Mouse (Mus musculus): ENCODE measurements around the gene Cd300ld3.

The Cd300ld3 gene

GRCm38 (mm10) chr11:115048259-115048658 is at the start of gene Cd300ld3:
Gene Cd300ld3, minus strand, starts transcription at chr11:115048409.
- in situ Hi-C loops (cut with MboI; ENCODE audit: low pct_unique_long_range_greater_than_20kb in 1 of 2, low sequenced_read_pairs in 2 of 2, unreplicated experiment in 1 of 2): no loop called here

DNA sequence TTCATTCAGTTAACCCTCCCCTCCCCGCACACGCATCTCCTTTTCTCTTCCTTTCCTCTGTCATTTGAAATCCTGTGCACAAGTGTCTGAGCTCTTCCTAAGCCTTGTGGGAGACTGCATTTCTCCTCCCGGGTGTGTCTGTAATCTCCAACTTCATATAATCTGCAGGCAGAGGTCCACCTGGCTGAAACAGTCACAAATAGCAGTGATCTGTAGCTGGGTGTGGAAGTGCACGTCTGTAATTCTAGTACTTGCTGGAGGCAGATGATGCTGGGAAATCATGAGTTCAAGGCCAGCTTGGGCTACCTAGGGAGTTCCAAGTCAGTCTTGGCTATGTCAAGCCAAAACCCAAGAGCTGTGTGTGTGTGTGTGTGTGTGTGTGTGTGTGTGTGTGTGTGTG is 43.9 kb upstream of the Cd300ld3 start:
- in situ Hi-C loops (cut with MboI; ENCODE audit: low pct_unique_long_range_greater_than_20kb in 1 of 2, low sequenced_read_pairs in 2 of 2, unreplicated experiment in 1 of 2): loop anchor here (5.0 to 10.0 kb wide), 3 partner anchors 63 to 183 kb away; partner anchors contain the start of gene Fdxr (in 1 of the 2)

DNA sequence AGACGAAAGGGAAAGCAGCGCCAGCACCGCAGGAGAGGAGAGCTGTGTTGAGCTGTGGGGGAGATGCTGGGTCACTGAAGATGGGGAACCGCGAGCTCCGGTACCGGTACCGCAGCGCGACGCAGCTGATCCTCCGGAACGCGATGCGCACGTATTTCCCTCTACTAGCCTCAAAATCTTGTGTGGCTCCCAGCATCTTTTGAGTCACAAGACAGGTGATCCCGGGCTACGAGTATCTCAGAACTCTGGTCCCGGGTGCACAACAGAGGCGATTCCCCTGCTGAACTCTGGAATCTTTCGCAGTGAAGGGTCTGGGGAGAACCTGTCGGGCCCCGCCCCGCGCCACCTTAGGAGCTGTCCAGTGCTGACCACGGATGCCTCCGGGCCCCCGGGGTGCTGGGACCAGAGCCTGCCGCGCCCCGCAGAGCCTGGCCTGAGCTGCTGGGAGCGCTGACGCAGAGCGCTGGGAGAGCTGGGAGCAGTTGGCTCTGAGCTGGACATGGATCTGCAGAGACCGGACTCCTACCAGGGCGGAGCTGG is 43.2 kb upstream of the Cd300ld3 start, which contains the start of gene Rab37:
TSS of gene Rab37 (plus strand) at position 70 of the 540 bp plus-strand sequence.
- in situ Hi-C loops (cut with MboI; ENCODE audit: low pct_unique_long_range_greater_than_20kb in 1 of 2, low sequenced_read_pairs in 2 of 2, unreplicated experiment in 1 of 2): loop anchor here (5.0 to 10.0 kb wide), 3 partner anchors 63 to 183 kb away; partner anchors contain the start of gene Fdxr (in 1 of the 2)

GRCm38 (mm10) chr11:115089853-115090252 is 41.6 kb upstream of the Cd300ld3 start:
- in situ Hi-C loops (cut with MboI; ENCODE audit: low pct_unique_long_range_greater_than_20kb in 1 of 2, low sequenced_read_pairs in 2 of 2, unreplicated experiment in 1 of 2): loop anchor here (5.0 to 10.0 kb wide), 3 partner anchors 65 to 185 kb away; partner anchors contain the start of gene Fdxr (in 1 of the 2)

- in situ Hi-C loops (cut with MboI; ENCODE audit: low pct_unique_long_range_greater_than_20kb in 1 of 2, low sequenced_read_pairs in 2 of 2, unreplicated experiment in 1 of 2): no loop called here
These were observed 38.0 kb upstream of the Cd300ld3 start for GRCm38 (mm10) chr11:115086213-115086612.

GRCm38 (mm10) chr11:115085064-115085463 is 36.9 kb upstream of the Cd300ld3 start:
- in situ Hi-C loops (cut with MboI; ENCODE audit: low pct_unique_long_range_greater_than_20kb in 1 of 2, low sequenced_read_pairs in 2 of 2, unreplicated experiment in 1 of 2): no loop called here

DNA sequence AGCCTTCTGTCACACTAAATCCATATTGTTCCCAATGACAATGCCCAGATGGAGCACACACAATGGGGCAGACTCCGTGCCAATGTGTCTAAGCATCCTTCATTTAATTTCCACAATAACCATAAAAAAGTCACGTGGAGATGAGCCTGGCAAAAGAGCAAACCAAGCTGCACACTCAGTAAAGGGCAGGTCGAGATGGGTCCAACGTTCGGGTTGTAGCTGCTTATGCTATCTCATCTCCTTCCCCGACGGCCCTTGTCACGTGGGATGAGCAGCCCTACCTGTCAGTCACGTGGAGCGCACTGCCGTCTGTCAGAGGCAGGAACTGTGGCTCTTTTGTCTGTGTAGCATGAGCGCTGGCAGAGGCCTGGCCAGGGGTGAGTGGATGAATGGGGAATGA is 36.4 kb upstream of the Cd300ld3 start:
- in situ Hi-C loops (cut with MboI; ENCODE audit: low pct_unique_long_range_greater_than_20kb in 1 of 2, low sequenced_read_pairs in 2 of 2, unreplicated experiment in 1 of 2): no loop called here

DNA sequence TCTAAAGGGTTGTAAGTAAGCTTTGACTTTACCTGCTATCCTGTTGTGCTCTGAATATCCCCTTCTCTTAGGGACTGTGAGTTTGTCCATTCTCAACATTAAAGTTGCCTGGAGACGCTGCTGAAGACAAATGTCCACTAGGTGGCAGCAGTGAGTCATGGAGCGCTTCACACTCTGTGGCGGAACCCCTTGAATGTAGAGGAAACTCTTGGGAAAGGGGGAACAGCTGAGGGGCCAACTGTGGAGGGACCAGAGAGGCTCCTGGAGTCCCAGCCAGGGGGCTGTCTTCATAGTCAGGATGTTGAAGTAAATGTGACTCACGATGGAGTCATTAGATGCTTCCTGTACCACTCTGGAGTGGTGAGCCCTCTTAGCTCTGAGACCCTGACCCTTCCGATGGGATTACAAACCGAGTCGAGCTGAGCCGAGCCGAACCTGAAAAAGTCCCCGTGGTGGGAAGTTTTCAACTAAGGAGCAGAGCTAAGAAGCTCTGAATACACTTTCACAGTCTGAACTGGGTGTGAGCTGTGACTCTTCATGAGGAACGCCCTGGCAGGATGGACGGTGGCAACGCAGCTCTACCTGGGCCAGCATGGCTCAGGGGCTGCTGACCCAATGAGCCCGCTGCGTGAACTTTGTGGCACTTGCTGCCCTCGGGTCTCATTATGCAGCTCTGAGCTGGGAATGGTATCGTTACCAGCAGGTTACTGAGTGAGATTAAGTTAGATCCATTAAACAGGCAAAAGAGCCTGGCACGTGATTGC is 35.3 kb upstream of the Cd300ld3 start:
- in situ Hi-C loops (cut with MboI; ENCODE audit: low pct_unique_long_range_greater_than_20kb in 1 of 2, low sequenced_read_pairs in 2 of 2, unreplicated experiment in 1 of 2): no loop called here

DNA sequence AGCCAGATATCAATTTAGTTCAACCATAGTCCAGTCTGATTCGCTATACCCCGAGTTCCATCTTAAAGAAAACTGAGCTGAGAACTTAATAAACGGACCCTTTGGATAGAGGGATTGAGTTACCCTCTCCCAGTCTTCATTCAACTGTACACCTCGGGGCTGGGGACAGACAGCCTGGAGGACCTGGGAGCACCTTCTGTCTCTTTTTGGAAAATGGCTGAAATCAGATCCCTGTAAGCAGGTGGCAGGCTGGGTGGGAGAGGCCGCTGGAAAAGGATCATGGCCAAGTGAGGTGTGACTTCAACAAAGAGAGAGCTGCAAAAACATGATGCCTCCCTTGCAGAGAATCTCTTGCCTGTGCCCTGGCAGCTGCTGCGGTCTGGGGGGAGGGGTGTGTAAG is 34.0 kb upstream of the Cd300ld3 start:
- in situ Hi-C loops (cut with MboI; ENCODE audit: low pct_unique_long_range_greater_than_20kb in 1 of 2, low sequenced_read_pairs in 2 of 2, unreplicated experiment in 1 of 2): no loop called here

DNA sequence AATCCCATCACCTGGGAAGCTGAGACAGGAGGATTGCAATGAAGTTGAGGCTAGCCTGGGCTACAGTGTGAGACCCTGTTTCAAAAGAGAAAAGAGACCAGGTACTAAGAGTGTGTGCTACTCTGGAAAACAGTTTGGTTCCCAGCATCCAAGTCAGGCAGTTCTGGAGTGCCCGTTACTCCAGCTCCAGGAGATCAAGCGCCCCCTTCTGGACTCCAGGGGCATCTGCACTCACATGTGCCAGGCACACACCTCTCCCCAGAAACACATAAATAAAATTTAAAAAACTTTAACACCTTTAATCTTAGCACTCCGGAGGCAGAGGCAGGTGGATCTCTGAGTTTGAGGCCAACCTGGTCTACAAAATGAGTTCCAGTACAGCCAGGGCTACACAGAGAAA is 33.2 kb upstream of the Cd300ld3 start:
- in situ Hi-C loops (cut with MboI; ENCODE audit: low pct_unique_long_range_greater_than_20kb in 1 of 2, low sequenced_read_pairs in 2 of 2, unreplicated experiment in 1 of 2): no loop called here

DNA sequence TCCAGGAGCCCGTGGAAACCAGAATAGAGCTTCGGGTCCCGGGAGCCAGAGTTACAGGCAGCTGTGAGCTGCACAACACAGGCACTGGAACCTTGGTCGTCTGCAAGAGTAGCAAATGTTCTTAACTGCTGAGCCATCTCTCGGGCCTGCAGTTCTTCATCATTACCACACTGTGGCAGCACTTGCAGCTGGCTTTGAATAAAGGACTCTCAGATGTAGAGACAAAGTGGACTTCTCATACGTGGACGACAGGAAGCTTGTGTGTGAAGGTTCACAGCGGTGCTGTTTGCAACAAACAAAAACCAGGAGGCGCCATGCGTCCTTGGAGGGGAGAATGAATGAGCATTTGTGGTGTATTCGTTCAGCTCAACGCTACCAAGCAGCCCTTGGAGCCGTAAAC is 32.7 kb upstream of the Cd300ld3 start:
- in situ Hi-C loops (cut with MboI; ENCODE audit: low pct_unique_long_range_greater_than_20kb in 1 of 2, low sequenced_read_pairs in 2 of 2, unreplicated experiment in 1 of 2): no loop called here

DNA sequence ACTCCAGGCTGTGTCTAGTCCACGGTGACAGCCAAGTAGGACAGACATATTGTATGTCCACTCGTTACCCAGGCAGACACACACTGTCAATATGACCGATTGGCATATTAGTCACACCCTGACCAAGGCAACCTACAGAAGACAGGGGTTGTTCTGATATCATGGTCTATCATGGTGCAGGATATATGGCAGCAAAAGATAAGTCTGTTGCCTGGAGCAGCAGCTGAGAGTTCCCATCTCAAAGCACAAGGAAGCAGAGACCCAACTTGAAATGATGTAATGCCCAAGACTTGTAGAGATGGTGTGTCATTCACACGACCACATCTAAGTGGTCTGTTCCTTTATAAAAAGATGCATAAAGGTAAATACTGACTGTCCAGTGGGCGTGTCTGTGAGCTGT is 30.5 kb upstream of the Cd300ld3 start:
- in situ Hi-C loops (cut with MboI; ENCODE audit: low pct_unique_long_range_greater_than_20kb in 1 of 2, low sequenced_read_pairs in 2 of 2, unreplicated experiment in 1 of 2): no loop called here

DNA sequence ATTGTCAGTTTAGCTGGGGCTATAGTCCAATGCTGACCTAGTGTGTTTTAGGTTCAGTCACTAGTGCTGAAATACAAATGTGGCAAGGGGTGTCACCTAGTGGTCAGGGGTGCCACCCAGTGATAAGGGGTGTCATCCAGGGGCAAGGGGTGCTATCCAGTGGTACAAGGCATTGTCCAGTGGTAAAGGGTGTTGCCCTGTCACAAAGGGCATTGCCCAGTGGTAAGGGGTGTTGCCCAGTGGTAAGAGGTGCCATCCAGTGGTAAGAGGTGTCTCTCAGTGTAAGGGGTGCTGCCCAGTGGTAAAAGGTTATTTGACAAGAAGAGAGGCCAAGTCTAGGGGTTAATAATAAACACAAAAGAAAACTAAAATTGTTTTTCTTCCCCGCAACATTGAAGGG is 29.2 kb upstream of the Cd300ld3 start:
- in situ Hi-C loops (cut with MboI; ENCODE audit: low pct_unique_long_range_greater_than_20kb in 1 of 2, low sequenced_read_pairs in 2 of 2, unreplicated experiment in 1 of 2): no loop called here

- in situ Hi-C loops (cut with MboI; ENCODE audit: low pct_unique_long_range_greater_than_20kb in 1 of 2, low sequenced_read_pairs in 2 of 2, unreplicated experiment in 1 of 2): no loop called here
These were observed 27.6 kb upstream of the Cd300ld3 start for GRCm38 (mm10) chr11:115075859-115076258.

GRCm38 (mm10) chr11:115075407-115075806 is 27.2 kb upstream of the Cd300ld3 start:
- in situ Hi-C loops (cut with MboI; ENCODE audit: low pct_unique_long_range_greater_than_20kb in 1 of 2, low sequenced_read_pairs in 2 of 2, unreplicated experiment in 1 of 2): no loop called here

GRCm38 (mm10) chr11:115073002-115073401 is 24.8 kb upstream of the Cd300ld3 start:
- in situ Hi-C loops (cut with MboI; ENCODE audit: low pct_unique_long_range_greater_than_20kb in 1 of 2, low sequenced_read_pairs in 2 of 2, unreplicated experiment in 1 of 2): loop anchor here in 1 of 2 experiments (25.0 kb wide), 1 partner anchor 261 kb away; no protein-coding TSS in a partner anchor

- in situ Hi-C loops (cut with MboI; ENCODE audit: low pct_unique_long_range_greater_than_20kb in 1 of 2, low sequenced_read_pairs in 2 of 2, unreplicated experiment in 1 of 2): loop anchor here in 1 of 2 experiments (25.0 kb wide), 1 partner anchor 259 kb away; no protein-coding TSS in a partner anchor
These were observed 23.6 kb upstream of the Cd300ld3 start for GRCm38 (mm10) chr11:115071631-115072294.

DNA sequence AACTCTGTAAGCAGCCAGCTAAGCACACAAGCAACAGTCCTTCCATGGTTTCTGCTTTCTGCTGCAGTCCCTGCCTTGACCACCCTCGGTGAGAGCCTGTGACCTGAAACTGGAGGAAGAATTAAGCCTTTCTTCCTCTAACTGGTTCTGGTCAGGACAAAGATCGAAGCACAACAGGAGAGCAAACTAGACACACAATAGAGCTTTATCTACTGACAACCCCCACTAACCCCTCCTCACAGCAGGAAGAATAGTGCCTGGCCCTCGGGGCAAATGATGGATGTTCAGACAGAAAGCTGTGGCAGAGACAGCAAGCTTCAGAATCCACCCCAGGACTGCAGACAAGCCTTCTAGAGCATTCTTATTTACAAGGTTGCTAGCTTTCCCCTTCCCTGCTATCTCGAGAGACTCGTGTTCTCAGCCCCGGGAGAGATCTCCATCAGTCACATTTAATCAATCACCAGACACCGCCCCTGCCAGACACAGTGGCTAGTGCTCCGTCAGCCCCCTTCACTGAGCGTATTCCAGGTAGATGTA is 22.9 kb upstream of the Cd300ld3 start:
- in situ Hi-C loops (cut with MboI; ENCODE audit: low pct_unique_long_range_greater_than_20kb in 1 of 2, low sequenced_read_pairs in 2 of 2, unreplicated experiment in 1 of 2): loop anchor here in 1 of 2 experiments (25.0 kb wide), 1 partner anchor 259 kb away; no protein-coding TSS in a partner anchor

GRCm38 (mm10) chr11:115066768-115067167 is 18.6 kb upstream of the Cd300ld3 start:
- in situ Hi-C loops (cut with MboI; ENCODE audit: low pct_unique_long_range_greater_than_20kb in 1 of 2, low sequenced_read_pairs in 2 of 2, unreplicated experiment in 1 of 2): loop anchor here in 1 of 2 experiments (10.0 to 25.0 kb wide), 2 partner anchors 142 to 254 kb away; no protein-coding TSS in a partner anchor

Data from mouse embryonic stem cell (cell line).